Mouse (Mus musculus): ENCODE results near the gene Pth1r. TPM values are rescaled to one million over a fixed set of nuclear protein-coding genes. Genes with fewer than 3 reads are reported as not detected.

The Pth1r gene
- total and polyA plus RNA-seq, 3 experiments, result 6.0 to 10.3 (median 7.0) TPM

DNA sequence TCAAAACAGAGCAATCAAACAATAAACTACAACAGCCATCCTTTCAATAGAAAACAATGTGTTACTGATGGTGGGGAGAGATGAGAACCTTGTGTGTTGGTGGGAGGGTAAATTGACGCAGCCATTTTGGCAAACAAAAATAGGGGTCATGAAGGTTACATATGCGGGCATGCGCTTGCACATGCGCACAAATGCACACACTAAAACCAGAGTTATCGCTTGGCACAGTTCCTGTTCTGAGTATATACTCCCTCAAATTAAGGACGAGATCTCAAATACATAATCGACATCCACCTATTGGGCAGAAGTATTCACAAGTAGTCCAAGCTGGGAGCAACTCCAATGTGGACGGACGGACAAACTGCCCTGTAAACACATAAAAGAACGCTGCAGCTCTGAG is 25.4 kb upstream of the Pth1r start:
- Histone ChIP-seq H3K27ac (no peak overlapping the region), H3K79me2 (replicated peaks; ENCODE audit: control insufficient read depth, insufficient read depth, low read length) (no peaks in the 10 kb centered on the region), H3K4me1 (ENCODE audit: control insufficient read depth, insufficient read depth, low read length) (no peaks in the 10 kb centered on the region), H3K27me3 (ENCODE audit: control insufficient read depth, insufficient read depth, low read length) (no peaks in the 10 kb centered on the region), H3K9ac (ENCODE audit: low read depth, low read length) (no peak overlapping the region), H3K4me3 (no peak overlapping the region), H3K36me3 (ENCODE audit: control insufficient read depth, insufficient read depth, low read length) (no peaks in the 10 kb centered on the region)
- 65% methylated on average over 10 of the region's 10 CpGs for WGBS
- TF ChIP-seq EP300 (IDR thresholded peaks at IDR 0.05; ENCODE audit: insufficient read depth, low read depth, low read length), result 0 out of 2 replicates have a peak, but pooled peaks have one; percentile 48
- peak; percentile 58; the same call in 1 of the 2 replicates for TF ChIP-seq POLR2A (IDR thresholded peaks at IDR 0.05; ENCODE audit: insufficient read depth, low read depth, low read length)
- no peak for TF ChIP-seq CTCF (IDR thresholded peaks at IDR 0.05)
- no peak for DNase-seq
- intact Hi-C loops (cut with DNase I), result no loop called here

DNA sequence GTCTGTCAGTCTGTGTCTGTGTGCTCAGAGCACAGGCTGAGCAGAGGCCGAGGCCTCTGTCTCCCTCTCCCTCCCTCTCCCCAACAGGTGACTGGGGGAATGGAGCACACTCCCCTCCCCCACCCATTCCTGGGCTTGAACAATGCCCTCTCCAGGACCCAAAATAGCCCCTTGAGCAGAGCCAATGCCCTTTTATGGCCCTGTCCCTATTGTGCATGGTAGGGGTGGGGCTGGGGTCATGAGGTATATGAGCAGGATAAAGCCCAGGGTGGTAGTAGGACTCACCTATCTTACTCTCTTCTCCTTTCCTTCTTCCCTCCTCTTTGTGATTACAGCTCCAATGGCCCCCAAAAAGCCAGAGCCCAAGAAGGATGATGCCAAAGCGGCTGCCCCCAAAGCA is 16.5 kb upstream of the Pth1r start:
- 50% methylated on average over 2 of the region's 2 CpGs for WGBS
- Histone ChIP-seq H3K9ac (ENCODE audit: low read depth, low read length) (peak overlapping the region; percentile 78), H3K79me2 (replicated peaks; ENCODE audit: control insufficient read depth, insufficient read depth, low read length) (no peaks in the 10 kb centered on the region), H3K4me3 (peak overlapping the region; percentile 54), H3K36me3 (ENCODE audit: control insufficient read depth, insufficient read depth, low read length) (no peaks in the 10 kb centered on the region), H3K27ac (peak overlapping the region; percentile 95), H3K4me1 (ENCODE audit: control insufficient read depth, insufficient read depth, low read length) (peaks cover 4% of the 10 kb centered on the region), H3K27me3 (ENCODE audit: control insufficient read depth, insufficient read depth, low read length) (no peaks in the 10 kb centered on the region)
- TF ChIP-seq POLR2A (IDR thresholded peaks at IDR 0.05; ENCODE audit: insufficient read depth, low read depth, low read length), result peak; percentile 90
- TF ChIP-seq CTCF (IDR thresholded peaks at IDR 0.05), result no peak
- TF ChIP-seq EP300 (IDR thresholded peaks at IDR 0.05; ENCODE audit: insufficient read depth, low read depth, low read length), result peak; percentile 89
- intact Hi-C loops (cut with DNase I), result no loop called here
- DNase-seq, result peak in 1 of 2 experiments; percentile 82

DNA sequence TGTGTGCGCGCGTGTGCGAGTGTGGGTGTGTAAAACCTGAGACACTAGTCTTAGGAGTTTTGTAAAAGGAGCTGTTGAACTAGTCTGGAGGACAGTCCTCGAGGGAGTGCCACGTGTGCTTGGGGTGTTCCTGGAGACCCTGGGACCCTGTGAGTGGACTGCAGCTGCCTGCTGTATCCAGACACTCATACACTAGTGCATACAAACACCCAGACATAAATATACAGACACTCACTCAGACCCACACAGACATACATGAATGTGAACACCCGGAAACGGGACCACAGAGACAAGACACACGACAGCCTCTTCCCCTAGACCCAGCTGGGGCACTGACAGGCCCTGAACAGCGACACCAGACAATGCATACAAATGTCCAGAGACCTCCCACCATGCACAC is 15.8 kb upstream of the Pth1r start:
- intact Hi-C loops (cut with DNase I), result no loop called here
- peak overlapping the region; percentile 79 for H3K27ac ChIP-seq
- no peaks in the 10 kb centered on the region for H3K79me2 ChIP-seq (replicated peaks; ENCODE audit: control insufficient read depth, insufficient read depth, low read length)
- DNase-seq, result no peak
- TF ChIP-seq EP300 (IDR thresholded peaks at IDR 0.05; ENCODE audit: insufficient read depth, low read depth, low read length) (no peak), CTCF (IDR thresholded peaks at IDR 0.05) (no peak), POLR2A (IDR thresholded peaks at IDR 0.05; ENCODE audit: insufficient read depth, low read depth, low read length) (no peak)
- peaks cover 9% of the 10 kb centered on the region for H3K4me1 ChIP-seq (ENCODE audit: control insufficient read depth, insufficient read depth, low read length)
- no peaks in the 10 kb centered on the region for H3K27me3 ChIP-seq (ENCODE audit: control insufficient read depth, insufficient read depth, low read length)
- peak overlapping the region; percentile 32 for H3K4me3 ChIP-seq
- no peaks in the 10 kb centered on the region for H3K36me3 ChIP-seq (ENCODE audit: control insufficient read depth, insufficient read depth, low read length)
- H3K9ac ChIP-seq (ENCODE audit: low read depth, low read length), result peak overlapping the region; percentile 58
- 78% methylated on average over 10 of the region's 10 CpGs for WGBS

DNA sequence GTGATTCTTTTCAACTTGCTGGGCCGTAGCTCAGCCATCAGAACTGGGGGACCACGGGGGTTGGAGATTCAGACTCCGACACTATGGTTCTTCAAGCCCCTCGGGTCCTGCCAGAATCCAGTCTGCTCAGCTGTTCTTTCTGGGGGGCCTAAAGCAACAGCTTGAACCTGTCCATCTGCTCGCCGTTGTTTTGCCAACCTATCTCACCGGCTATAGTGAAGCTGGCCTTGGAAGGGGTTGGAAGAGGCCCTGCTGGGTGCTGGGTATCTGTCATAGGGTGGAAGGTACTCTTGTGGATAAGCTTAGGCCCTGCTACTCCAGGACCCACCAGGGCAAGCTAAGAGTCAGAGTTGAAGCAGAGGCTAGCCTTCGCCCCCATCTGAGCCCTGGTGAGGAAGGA is 13.9 kb upstream of the Pth1r start:
- intact Hi-C loops (cut with DNase I), result no loop called here
- H3K9ac ChIP-seq (ENCODE audit: low read depth, low read length), result no peak overlapping the region
- H3K27me3 ChIP-seq (ENCODE audit: control insufficient read depth, insufficient read depth, low read length), result no peaks in the 10 kb centered on the region
- no peak for DNase-seq
- H3K4me1 ChIP-seq (ENCODE audit: control insufficient read depth, insufficient read depth, low read length), result peaks cover 9% of the 10 kb centered on the region
- TF ChIP-seq EP300 (IDR thresholded peaks at IDR 0.05; ENCODE audit: insufficient read depth, low read depth, low read length) (no peak), POLR2A (IDR thresholded peaks at IDR 0.05; ENCODE audit: insufficient read depth, low read depth, low read length) (no peak), CTCF (IDR thresholded peaks at IDR 0.05) (no peak)
- no peaks in the 10 kb centered on the region for H3K36me3 ChIP-seq (ENCODE audit: control insufficient read depth, insufficient read depth, low read length)
- WGBS, result 84% methylated on average over 8 of the region's 8 CpGs
- H3K27ac ChIP-seq, result no peak overlapping the region
- H3K79me2 ChIP-seq (replicated peaks; ENCODE audit: control insufficient read depth, insufficient read depth, low read length), result no peaks in the 10 kb centered on the region
- no peak overlapping the region for H3K4me3 ChIP-seq

DNA sequence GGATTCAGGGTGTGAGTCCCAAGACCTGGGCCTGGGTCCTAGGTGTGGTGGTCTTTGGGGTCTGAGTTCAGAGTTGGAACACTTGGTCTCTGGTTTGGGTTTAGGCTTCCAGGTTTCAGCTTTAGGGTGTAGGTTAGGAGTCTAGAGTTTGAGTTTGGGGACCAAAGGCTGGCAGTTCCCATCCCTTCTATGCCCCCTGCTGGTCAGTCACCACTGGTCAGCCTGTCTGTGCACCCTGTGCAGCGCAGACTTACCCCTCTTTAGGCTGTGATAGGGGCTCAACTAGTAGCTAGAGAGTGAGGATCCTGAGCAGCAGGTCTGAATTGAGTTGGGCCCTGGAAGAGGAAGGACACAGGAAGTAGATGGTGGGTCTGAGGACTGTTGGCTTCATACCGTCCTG is 12.3 kb upstream of the Pth1r start:
- peak overlapping the region; percentile 65 for H3K27ac ChIP-seq
- no peaks in the 10 kb centered on the region for H3K27me3 ChIP-seq (ENCODE audit: control insufficient read depth, insufficient read depth, low read length)
- H3K9ac ChIP-seq (ENCODE audit: low read depth, low read length), result no peak overlapping the region
- no peaks in the 10 kb centered on the region for H3K79me2 ChIP-seq (replicated peaks; ENCODE audit: control insufficient read depth, insufficient read depth, low read length)
- no peak overlapping the region for H3K4me3 ChIP-seq
- intact Hi-C loops (cut with DNase I), result loop anchor here (1.0 to 2.0 kb wide), 3 partner anchors 20 to 43 kb away; no protein-coding TSS in a partner anchor
- peak; percentile 67 to 69 for DNase-seq
- H3K36me3 ChIP-seq (ENCODE audit: control insufficient read depth, insufficient read depth, low read length), result no peaks in the 10 kb centered on the region
- TF ChIP-seq POLR2A (IDR thresholded peaks at IDR 0.05; ENCODE audit: insufficient read depth, low read depth, low read length), result no peak
- 0 out of 2 replicates have a peak, but pooled peaks have one; percentile 67 for TF ChIP-seq EP300 (IDR thresholded peaks at IDR 0.05; ENCODE audit: insufficient read depth, low read depth, low read length)
- peak; percentile 88 for TF ChIP-seq CTCF (IDR thresholded peaks at IDR 0.05)
- 42% methylated on average over 2 of the region's 2 CpGs for WGBS
- peaks cover 9% of the 10 kb centered on the region for H3K4me1 ChIP-seq (ENCODE audit: control insufficient read depth, insufficient read depth, low read length)

DNA sequence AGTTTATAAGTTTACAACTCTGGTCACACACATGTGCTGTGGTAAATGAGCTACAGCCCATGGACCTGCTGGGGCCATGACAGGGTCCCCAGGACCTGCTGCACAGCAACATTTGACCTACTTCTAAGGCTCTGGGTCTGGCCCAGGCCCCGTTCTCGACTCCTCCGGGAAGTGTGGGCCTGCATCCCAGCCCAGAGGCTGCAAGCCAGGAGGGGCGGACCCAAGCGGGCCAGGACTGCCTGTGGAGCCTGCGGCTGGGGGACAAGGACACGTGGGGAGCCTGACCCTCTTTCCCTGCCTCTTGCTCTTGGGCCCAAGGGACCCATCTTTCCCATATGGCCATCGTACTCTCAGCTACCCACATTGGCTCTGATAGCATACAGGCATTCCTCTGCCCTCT is 11.7 kb upstream of the Pth1r start:
- 17% methylated on average over 8 of the region's 8 CpGs for WGBS
- Histone ChIP-seq H3K9ac (ENCODE audit: low read depth, low read length) (no peak overlapping the region), H3K36me3 (ENCODE audit: control insufficient read depth, insufficient read depth, low read length) (no peaks in the 10 kb centered on the region), H3K27ac (peak overlapping the region; percentile 65), H3K4me3 (no peak overlapping the region), H3K79me2 (replicated peaks; ENCODE audit: control insufficient read depth, insufficient read depth, low read length) (no peaks in the 10 kb centered on the region), H3K4me1 (ENCODE audit: control insufficient read depth, insufficient read depth, low read length) (peaks cover 9% of the 10 kb centered on the region), H3K27me3 (ENCODE audit: control insufficient read depth, insufficient read depth, low read length) (no peaks in the 10 kb centered on the region)
- TF ChIP-seq EP300 (IDR thresholded peaks at IDR 0.05; ENCODE audit: insufficient read depth, low read depth, low read length), result no peak
- TF ChIP-seq CTCF (IDR thresholded peaks at IDR 0.05), result no peak
- no peak for TF ChIP-seq POLR2A (IDR thresholded peaks at IDR 0.05; ENCODE audit: insufficient read depth, low read depth, low read length)
- intact Hi-C loops (cut with DNase I), result loop anchor here (1.0 to 2.0 kb wide), 3 partner anchors 20 to 42 kb away; no protein-coding TSS in a partner anchor
- peak; percentile 91 to 93 for DNase-seq

All from heart, adult 2 months (tissue).